Mouse (Mus musculus) ES-E14 (cell line): ENCODE measurements around the gene Ces3a. TPM values are rescaled to one million over a fixed set of nuclear protein-coding genes. Genes with fewer than 3 reads are reported as not detected.

Experiments
- DNase-seq: peaks from one replicate; pipeline ENCODE4 v3.0.0-alpha.2; 2013; ENCODE audit warnings: low read depth, low spot score
- H3K27ac ChIP-seq: 2 replicates; pipeline ENCODE4 v1.5.1; 2012; ENCODE audit warnings: low read depth, mild to moderate bottlenecking, low read length, moderate library complexity, mixed read lengths; ENCODE audit not compliant: poor library complexity, insufficient read depth, severe bottlenecking
- H3K36me3 ChIP-seq: 2 replicates; pipeline ENCODE4 v1.6.1; 2012; ENCODE audit warnings: mild to moderate bottlenecking, low read length, moderate library complexity, mixed read lengths; ENCODE audit not compliant: control insufficient read depth, poor library complexity, insufficient read depth, severe bottlenecking
- H3K4me1 ChIP-seq, 2 experiments: fragments of 150-350 bp in 1 of 2; sonication (generic) in 1 of 2; 2 replicates each; pipeline ENCODE4 v1.6.1; 2012; ENCODE audit warnings: low read length in 2 of 2, mild to moderate bottlenecking in 1 of 2, mixed read lengths in 1 of 2; ENCODE audit not compliant: control insufficient read depth in 2 of 2, insufficient read depth in 2 of 2, poor library complexity in 1 of 2
- H3K4me3 ChIP-seq, 2 experiments: fragments of 150-350 bp in 1 of 2; sonication (generic) in 1 of 2; 2 replicates each; pipeline ENCODE4 v1.5.1; 2012; ENCODE audit warnings: low read length in 2 of 2, low read depth in 1 of 2, mild to moderate bottlenecking in 1 of 2, mixed read lengths in 1 of 2; ENCODE audit not compliant: insufficient read depth in 1 of 2, poor library complexity in 1 of 2, severe bottlenecking in 1 of 2
- H3K9ac ChIP-seq: 2 replicates; pipeline ENCODE4 v1.6.1; 2012; ENCODE audit warnings: low read depth, mild to moderate bottlenecking, low read length, mixed read lengths; ENCODE audit not compliant: poor library complexity, insufficient read depth, severe bottlenecking
- H3K9me3 ChIP-seq: fragments of 150-350 bp; sonication (generic); 2 replicates; pipeline ENCODE4 v1.6.1; 2012; ENCODE audit warnings: low read depth, mild to moderate bottlenecking, low read length; ENCODE audit not compliant: control insufficient read depth, insufficient read depth
- CHD2 ChIP-seq: IDR thresholded peaks from 2 replicates; pipeline ENCODE4 v1.6.1; 2014; ENCODE audit warnings: mild to moderate bottlenecking, low read depth, low read length, inconsistent platforms
- HCFC1 ChIP-seq: IDR thresholded peaks from 2 replicates; pipeline ENCODE4 v1.6.1; 2012; ENCODE audit warnings: low read length, inconsistent platforms, borderline replicate concordance; ENCODE audit not compliant: insufficient read depth
- MAFK ChIP-seq: IDR thresholded peaks from 2 replicates; pipeline ENCODE4 v1.6.1; 2014; ENCODE audit warnings: mild to moderate bottlenecking, low read depth, low read length, inconsistent platforms; ENCODE audit not compliant: insufficient read depth
- ZC3H11A ChIP-seq: IDR thresholded peaks from 2 replicates; pipeline ENCODE4 v1.6.1; 2012; ENCODE audit warnings: low read depth, mild to moderate bottlenecking, inconsistent platforms, low read length, borderline replicate concordance
- ZNF384 ChIP-seq: IDR thresholded peaks from 2 replicates; pipeline ENCODE4 v1.6.1; 2012; ENCODE audit warnings: low read depth, low read length, inconsistent platforms
- in situ Hi-C, 2 experiments: fragments of 600-800 bp; cut with MboI; formaldehyde crosslinking; loops; one replicate each; pipeline ENCODE4 v1.15.1; 2025; ENCODE audit warnings: low sequenced_read_pairs in 2 of 2, inconsistent platforms in 1 of 2; ENCODE audit not compliant: unreplicated experiment in 2 of 2
- total RNA-seq: library from RNA; depleted of rRNA; stranded (reverse); fragments of 300-350 nt; gene quantifications from 2 replicates; pipeline ENCODE4 v1.2.3, GENCODE M21; 2012; rRNA removed

Ces3a gene
- not detected in 2 replicates for total RNA-seq

DNA sequence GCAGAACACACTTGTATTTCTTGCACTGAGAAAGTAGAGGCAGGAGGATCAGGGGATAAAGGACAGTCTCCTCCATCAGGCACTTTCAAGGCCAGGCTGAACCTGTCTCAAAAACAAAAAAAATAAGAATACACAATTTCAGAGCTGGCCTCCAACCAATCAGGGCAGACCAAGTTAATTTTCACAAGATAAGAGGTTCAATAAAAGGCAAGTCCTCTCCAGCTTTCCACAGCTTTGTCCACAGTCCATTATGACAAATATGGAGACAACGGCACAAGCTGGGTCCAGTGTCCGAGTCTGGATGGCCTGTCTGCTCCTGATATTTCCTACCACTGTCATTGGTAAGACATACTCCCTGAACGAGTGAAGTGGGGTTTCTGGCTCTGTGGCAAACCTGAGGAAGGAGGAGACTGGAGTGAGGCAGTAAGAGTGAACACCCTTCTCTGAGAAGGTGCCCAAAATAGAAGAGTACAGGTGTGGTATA is at the start of gene Ces3a:
Gene Ces3a, plus strand, starts transcription at position 231 of the 484 bp plus-strand sequence.
- Histone ChIP-seq H3K4me3 (no peak within 1 kb of the TSS), H3K4me1 (no peaks in the 10 kb centered on the region), H3K27ac (no peak within 1 kb of the TSS), H3K36me3 (no peaks in the 10 kb centered on the region), H3K9me3 (no peaks in the 10 kb centered on the region), H3K9ac (no peak within 1 kb of the TSS)
- no peak for DNase-seq
- in situ Hi-C loops: no loop called here
- TF ChIP-seq ZC3H11A (no peak), ZNF384 (no peak), CHD2 (no peak), MAFK (no peak), HCFC1 (no peak)

GRCm38 (mm10) chr8:104999183-104999582 is 49.2 kb upstream of the Ces3a start:
- Histone ChIP-seq H3K9ac (no peak overlapping the region), H3K36me3 (no peaks in the 10 kb centered on the region), H3K4me1 (no peaks in the 10 kb centered on the region), H3K27ac (no peak overlapping the region), H3K9me3 (no peaks in the 10 kb centered on the region), H3K4me3 (no peak overlapping the region)
- TF ChIP-seq CHD2 (no peak), HCFC1 (no peak), MAFK (no peak), ZNF384 (no peak), ZC3H11A (no peak)
- DNase-seq: no peak
- in situ Hi-C loops: no loop called here

DNA sequence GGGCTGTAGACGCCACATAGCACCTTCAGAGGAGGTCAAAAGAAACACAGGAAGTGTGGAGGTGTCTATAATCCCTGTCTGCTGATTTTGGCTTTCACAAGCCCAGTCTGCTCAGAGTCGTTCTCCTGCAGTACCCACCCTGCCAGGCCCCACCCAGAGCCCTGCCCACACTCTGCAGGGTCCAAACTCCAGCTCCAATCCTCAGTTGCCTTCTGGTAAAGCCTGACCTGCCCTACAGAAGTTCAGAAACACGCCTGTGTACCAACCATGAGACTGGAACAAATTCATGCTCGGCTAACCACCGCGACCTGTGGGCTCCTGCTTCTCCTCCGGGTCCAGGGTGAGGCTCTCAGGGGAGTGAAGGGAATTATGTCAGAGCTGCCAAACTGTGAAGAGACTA is 47.8 kb upstream of the Ces3a start, which contains the start of gene Ces2h:
Gene Ces2h, plus strand, starts transcription at position 268 of the 400 bp plus-strand sequence.
- H3K9me3 ChIP-seq: no peaks in the 10 kb centered on the region
- no peak within 1 kb of the TSS for H3K4me3 ChIP-seq
- TF ChIP-seq CHD2: no peak
- no peak for TF ChIP-seq ZNF384
- no peak for TF ChIP-seq ZC3H11A
- no peak for TF ChIP-seq MAFK
- no peak for TF ChIP-seq HCFC1
- no peak within 1 kb of the TSS for H3K27ac ChIP-seq
- no peak for DNase-seq
- H3K36me3 ChIP-seq: no peaks in the 10 kb centered on the region
- no peaks in the 10 kb centered on the region for H3K4me1 ChIP-seq
- in situ Hi-C loops: no loop called here
- H3K9ac ChIP-seq: no peak within 1 kb of the TSS

DNA sequence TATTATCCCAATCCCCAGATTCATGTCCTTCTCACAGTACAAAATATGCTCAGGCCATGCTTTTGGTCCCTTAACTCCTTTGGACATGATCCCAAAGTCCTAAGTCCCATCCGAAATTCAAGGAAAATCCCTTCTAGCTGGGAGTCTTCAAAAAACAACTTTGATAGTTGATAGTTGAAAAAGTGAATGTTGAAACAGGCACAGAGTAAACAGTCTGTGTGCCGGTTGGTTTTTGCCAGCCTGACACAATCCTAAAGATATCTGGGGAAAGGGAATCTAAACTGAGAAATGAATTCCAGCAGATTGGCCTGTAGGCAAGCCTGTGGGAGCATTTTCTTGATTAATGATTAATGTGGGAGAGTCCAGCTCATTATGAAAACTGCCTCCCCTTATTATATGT is 38.4 kb upstream of the Ces3a start:
- peaks cover 5% of the 10 kb centered on the region; the same call in 1 of the 2 replicates for H3K9me3 ChIP-seq
- H3K9ac ChIP-seq: no peak overlapping the region
- no peak overlapping the region for H3K4me3 ChIP-seq
- in situ Hi-C loops: no loop called here
- no peak for DNase-seq
- no peak overlapping the region for H3K27ac ChIP-seq
- H3K36me3 ChIP-seq: no peaks in the 10 kb centered on the region
- no peak for TF ChIP-seq CHD2
- TF ChIP-seq ZC3H11A: no peak
- TF ChIP-seq HCFC1: no peak
- no peak for TF ChIP-seq ZNF384
- no peak for TF ChIP-seq MAFK
- H3K4me1 ChIP-seq: no peaks in the 10 kb centered on the region

GRCm38 (mm10) chr8:105011136-105011535 is 37.3 kb upstream of the Ces3a start:
- no peaks in the 10 kb centered on the region for H3K36me3 ChIP-seq
- TF ChIP-seq HCFC1 (no peak), CHD2 (no peak), ZNF384 (no peak), MAFK (no peak), ZC3H11A (no peak)
- in situ Hi-C loops: no loop called here

More at GRCm38 (mm10) chr8:105011136-105011535, 37.3 kb upstream of the Ces3a start:
- Histone ChIP-seq H3K9me3 (peaks cover 5% of the 10 kb centered on the region; the same call in 1 of the 2 replicates), H3K9ac (no peak overlapping the region), H3K4me3 (no peak overlapping the region), H3K27ac (no peak overlapping the region), H3K4me1 (no peaks in the 10 kb centered on the region)
- peak; percentile 2 for DNase-seq
